Mouse (Mus musculus): Measurements from ENCODE around the gene Olfr697. TPM values are rescaled to one million over a fixed set of nuclear protein-coding genes. Genes with fewer than 3 reads are reported as not detected.
A peak's percentile ranks its signal among the peaks of the same experiment; 100 is the strongest.

The Olfr697 gene
- total and polyA plus RNA-seq, 2 experiments from 2014 or later = not detected

- no peaks in the 10 kb centered on the region for H3K9me3 ChIP-seq (ENCODE audit: low read length)
- WGBS = 83% methylated on average over 1 of the region's 1 CpGs
Observed at GRCm38 (mm10) chr7:106691714-106692113, 50.5 kb downstream of the Olfr697 start, which contains the start of gene Olfr694. Gene Olfr694, minus strand, starts transcription at chr7:106691814.

More at GRCm38 (mm10) chr7:106691714-106692113, 50.5 kb downstream of the Olfr697 start, which contains the start of gene Olfr694:
- Histone ChIP-seq H3K27me3 (ENCODE audit: insufficient read depth, low read length) (no peaks in the 10 kb centered on the region), H3K4me3 (ENCODE audit: low read length) (no peak within 1 kb of the TSS), H3K36me3 (ENCODE audit: insufficient read depth, low read length) (no peaks in the 10 kb centered on the region), H3K4me1 (ENCODE audit: insufficient read depth, low read length) (no peaks in the 10 kb centered on the region), H3K9ac (replicated peaks; ENCODE audit: low read length) (no peak within 1 kb of the TSS), H3K4me2 (ENCODE audit: low read depth, low read length) (no peak within 1 kb of the TSS), H3K27ac (no peak within 1 kb of the TSS)
- DNase-seq (ENCODE audit: low spot score) = peak; percentile 1
- ATAC-seq = no peak
- TF ChIP-seq CTCF (IDR thresholded peaks at IDR 0.05; ENCODE audit: low read depth) = no peak

Other genes with a start within 250 kb of the Olfr697 start
- gene Olfr693, start 61.9 kb downstream of the Olfr697 start, total RNA-seq (2014; rRNA removed) = 0.26 TPM in 1 of 2 replicates, not detected in the other
- gene Olfr693, start 61.9 kb downstream of the Olfr697 start, polyA plus RNA-seq (2015; fragmentation: Nextera tagmentation; extraction: Ambion mirVana) = not detected in 2 replicates
- not detected in 2 replicates for gene Olfr694, start 50.6 kb downstream of the Olfr697 start, total RNA-seq (2014; rRNA removed)
- gene Olfr694, start 50.6 kb downstream of the Olfr697 start, polyA plus RNA-seq (2015; fragmentation: Nextera tagmentation; extraction: Ambion mirVana) = not detected in 2 replicates
- not detected in 2 replicates for gene Olfr695, start 26.0 kb downstream of the Olfr697 start, total RNA-seq (2014; rRNA removed)
- gene Olfr695, start 26.0 kb downstream of the Olfr697 start, polyA plus RNA-seq (2015; fragmentation: Nextera tagmentation; extraction: Ambion mirVana) = not detected in 2 replicates
- gene Olfr698, start 13.0 kb upstream of the Olfr697 start, total RNA-seq (2014; rRNA removed) = not detected in 2 replicates
- not detected in 2 replicates for gene Olfr698, start 13.0 kb upstream of the Olfr697 start, polyA plus RNA-seq (2015; fragmentation: Nextera tagmentation; extraction: Ambion mirVana)
- gene Olfr699, start 50.8 kb upstream of the Olfr697 start, total RNA-seq (2014; rRNA removed) = not detected in 2 replicates
- not detected in 2 replicates for gene Olfr699, start 50.8 kb upstream of the Olfr697 start, polyA plus RNA-seq (2015; fragmentation: Nextera tagmentation; extraction: Ambion mirVana)
- gene Olfr700, start 66.4 kb upstream of the Olfr697 start, total RNA-seq (2014; rRNA removed) = not detected in 2 replicates
- not detected in 2 replicates for gene Olfr700, start 66.4 kb upstream of the Olfr697 start, polyA plus RNA-seq (2015; fragmentation: Nextera tagmentation; extraction: Ambion mirVana)
- gene Olfr701, start 71.7 kb upstream of the Olfr697 start, total RNA-seq (2014; rRNA removed) = not detected in 2 replicates
- not detected in 2 replicates for gene Olfr701, start 71.7 kb upstream of the Olfr697 start, polyA plus RNA-seq (2015; fragmentation: Nextera tagmentation; extraction: Ambion mirVana)
- gene Olfr702, start 91.5 kb upstream of the Olfr697 start, total RNA-seq (2014; rRNA removed) = not detected in 2 replicates
- not detected in 2 replicates for gene Olfr702, start 91.5 kb upstream of the Olfr697 start, polyA plus RNA-seq (2015; fragmentation: Nextera tagmentation; extraction: Ambion mirVana)
- not detected in 2 replicates for gene Olfr703, start 100.9 kb upstream of the Olfr697 start, total RNA-seq (2014; rRNA removed)
- gene Olfr703, start 100.9 kb upstream of the Olfr697 start, polyA plus RNA-seq (2015; fragmentation: Nextera tagmentation; extraction: Ambion mirVana) = not detected in 2 replicates
- not detected in 2 replicates for gene Olfr704, start 120.7 kb upstream of the Olfr697 start, total RNA-seq (2014; rRNA removed)
- gene Olfr704, start 120.7 kb upstream of the Olfr697 start, polyA plus RNA-seq (2015; fragmentation: Nextera tagmentation; extraction: Ambion mirVana) = not detected in 2 replicates
- gene Olfr705, start 134.4 kb upstream of the Olfr697 start, total RNA-seq (2014; rRNA removed) = not detected in 2 replicates
- gene Olfr705, start 134.4 kb upstream of the Olfr697 start, polyA plus RNA-seq (2015; fragmentation: Nextera tagmentation; extraction: Ambion mirVana) = not detected in 2 replicates
- gene Olfr706, start 145.7 kb upstream of the Olfr697 start, total RNA-seq (2014; rRNA removed) = not detected in 2 replicates
- not detected in 2 replicates for gene Olfr706, start 145.7 kb upstream of the Olfr697 start, polyA plus RNA-seq (2015; fragmentation: Nextera tagmentation; extraction: Ambion mirVana)
- not detected in 2 replicates for gene Olfr707, start 158.8 kb upstream of the Olfr697 start, total RNA-seq (2014; rRNA removed)
- gene Olfr707, start 158.8 kb upstream of the Olfr697 start, polyA plus RNA-seq (2015; fragmentation: Nextera tagmentation; extraction: Ambion mirVana) = not detected in 2 replicates
- gene Olfr1532-ps1, start 165.6 kb upstream of the Olfr697 start, total RNA-seq (2014; rRNA removed) = not detected in 2 replicates
- gene Olfr1532-ps1, start 165.6 kb upstream of the Olfr697 start, polyA plus RNA-seq (2015; fragmentation: Nextera tagmentation; extraction: Ambion mirVana) = not detected in 2 replicates
- not detected in 2 replicates for gene Olfr709-ps1, start 189.8 kb upstream of the Olfr697 start, total RNA-seq (2014; rRNA removed)
- gene Olfr709-ps1, start 189.8 kb upstream of the Olfr697 start, polyA plus RNA-seq (2015; fragmentation: Nextera tagmentation; extraction: Ambion mirVana) = not detected in 2 replicates
- gene Olfr710, start 205.9 kb upstream of the Olfr697 start, total RNA-seq (2014; rRNA removed) = not detected in 2 replicates
- gene Olfr710, start 205.9 kb upstream of the Olfr697 start, polyA plus RNA-seq (2015; fragmentation: Nextera tagmentation; extraction: Ambion mirVana) = not detected in 2 replicates
- gene Olfr6, start 221.5 kb upstream of the Olfr697 start, total RNA-seq (2014; rRNA removed) = not detected in 2 replicates
- gene Olfr6, start 221.5 kb upstream of the Olfr697 start, polyA plus RNA-seq (2015; fragmentation: Nextera tagmentation; extraction: Ambion mirVana) = not detected in 2 replicates
- gene Olfr711, start 233.0 kb upstream of the Olfr697 start, total RNA-seq (2014; rRNA removed) = not detected in 2 replicates
- gene Olfr711, start 233.0 kb upstream of the Olfr697 start, polyA plus RNA-seq (2015; fragmentation: Nextera tagmentation; extraction: Ambion mirVana) = not detected in 2 replicates

Data from hindbrain, postnatal 0 days (tissue).